Mouse (Mus musculus): ENCODE data around the gene Kctd11. TPM values are rescaled to one million over a fixed set of nuclear protein-coding genes. Genes with fewer than 3 reads are reported as not detected.
"Not testable (repeated sequence)": the region's sequence is repeated elsewhere in the genome, so short reads cannot be mapped to it uniquely, and the experiment has no call there.

The Kctd11 gene
- polyA plus RNA-seq, 1 experiment from 2014 or later = 1.3 TPM

GRCm38 (mm10) chr11:69876867-69877266, 4.3 kb downstream of the Kctd11 start:
- Histone ChIP-seq H3K36me3 (no peaks in the 10 kb centered on the region), H3K27me3 (replicated peaks) (no peaks in the 10 kb centered on the region), H3K27ac (peak overlapping the region; percentile 47; the same call in 1 of the 2 replicates), H3K9me3 (replicated peaks) (no peaks in the 10 kb centered on the region), H3K4me3 (0 out of 2 replicates have a peak overlapping the region, but pooled peaks have one; percentile 10), H3K9ac (no peak overlapping the region), H3K4me1 (peaks cover 74% of the 10 kb centered on the region), H3K4me2 (peak overlapping the region; percentile 48)
- peak; percentile 23 for ATAC-seq
- WGBS (ENCODE audit: insufficient replicate concordance) = 4% methylated on average over 12 of the region's 12 CpGs

GRCm38 (mm10) chr11:69876186-69876585, 5.0 kb downstream of the Kctd11 start:
- no peak for ATAC-seq
- no peak overlapping the region for H3K4me3 ChIP-seq
- H3K9me3 ChIP-seq (replicated peaks) = no peaks in the 10 kb centered on the region
- H3K27ac ChIP-seq = peak overlapping the region; percentile 47
- 31% methylated on average over 7 of the region's 7 CpGs for WGBS (ENCODE audit: insufficient replicate concordance)
- no peaks in the 10 kb centered on the region for H3K27me3 ChIP-seq (replicated peaks)
- peak overlapping the region; percentile 19; the same call in 1 of the 2 replicates for H3K4me2 ChIP-seq
- H3K4me1 ChIP-seq = peaks cover 67% of the 10 kb centered on the region
- H3K9ac ChIP-seq = no peak overlapping the region
- H3K36me3 ChIP-seq = no peaks in the 10 kb centered on the region

- Histone ChIP-seq H3K4me2 (no peak overlapping the region), H3K36me3 (no peaks in the 10 kb centered on the region), H3K27me3 (replicated peaks) (no peaks in the 10 kb centered on the region), H3K9ac (no peak overlapping the region), H3K4me1 (peaks cover 48% of the 10 kb centered on the region), H3K9me3 (replicated peaks) (no peaks in the 10 kb centered on the region), H3K27ac (no peak overlapping the region), H3K4me3 (no peak overlapping the region)
- no peak for ATAC-seq
- 81% methylated on average over 4 of the region's 4 CpGs for WGBS (ENCODE audit: insufficient replicate concordance)
Observed at GRCm38 (mm10) chr11:69872451-69872850, 8.8 kb downstream of the Kctd11 start.

- Histone ChIP-seq H3K4me2 (no peak overlapping the region), H3K9ac (no peak overlapping the region), H3K27me3 (replicated peaks) (no peaks in the 10 kb centered on the region), H3K9me3 (replicated peaks) (no peaks in the 10 kb centered on the region), H3K4me3 (no peak overlapping the region), H3K4me1 (peaks cover 48% of the 10 kb centered on the region), H3K27ac (no peak overlapping the region), H3K36me3 (no peaks in the 10 kb centered on the region)
- WGBS (ENCODE audit: insufficient replicate concordance) = 79% methylated on average over 7 of the region's 7 CpGs
- no peak for ATAC-seq
Observed at GRCm38 (mm10) chr11:69871822-69872221, 9.4 kb downstream of the Kctd11 start.

DNA sequence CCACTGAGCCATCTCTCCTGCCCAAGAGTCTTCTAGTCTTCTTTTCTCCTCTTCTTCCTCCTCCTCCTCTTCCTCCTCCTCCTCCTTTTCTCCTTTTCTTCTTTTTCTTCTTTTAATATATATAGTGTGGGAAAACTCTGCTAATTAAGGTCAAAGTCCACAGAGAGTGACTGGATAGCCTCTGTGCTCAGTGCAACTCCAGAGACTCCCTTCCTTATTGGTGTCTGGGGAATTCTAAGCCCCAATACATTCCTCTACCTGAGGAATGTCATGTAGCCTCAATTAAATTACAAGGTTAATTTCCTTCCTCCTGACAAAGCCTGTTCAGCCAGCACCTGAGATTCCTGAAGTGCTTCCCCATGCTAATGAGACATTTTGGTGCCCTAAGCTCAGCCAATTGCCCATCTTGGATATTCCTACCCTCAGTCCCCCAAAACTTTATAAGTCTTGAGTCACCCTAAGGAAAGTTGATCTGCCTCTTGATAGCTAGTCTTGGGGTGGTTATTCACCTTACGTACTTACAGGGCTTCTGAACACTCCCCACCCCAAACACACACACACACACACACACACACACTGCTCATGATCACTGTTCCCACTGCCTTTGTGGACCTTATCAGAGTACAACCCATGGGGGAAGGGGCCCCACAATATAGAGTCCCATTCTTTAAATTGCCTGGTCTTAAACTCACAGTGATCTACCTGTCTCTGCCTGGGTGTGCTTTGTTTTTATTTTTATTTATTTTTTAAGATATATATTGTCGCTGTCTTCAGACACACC, 10.7 kb downstream of the Kctd11 start:
- Histone ChIP-seq H3K4me3 (no peak overlapping the region), H3K4me1 (peaks cover 40% of the 10 kb centered on the region), H3K27ac (no peak overlapping the region), H3K9ac (no peak overlapping the region), H3K9me3 (replicated peaks) (no peaks in the 10 kb centered on the region), H3K27me3 (replicated peaks) (no peaks in the 10 kb centered on the region), H3K36me3 (no peaks in the 10 kb centered on the region), H3K4me2 (no peak overlapping the region)
- ATAC-seq = 0 out of 2 replicates have a peak, but pooled peaks have one; percentile 6
- 59% methylated on average over 2 of the region's 2 CpGs for WGBS (ENCODE audit: insufficient replicate concordance)

GRCm38 (mm10) chr11:69867335-69867734, 13.9 kb downstream of the Kctd11 start:
- Histone ChIP-seq H3K9ac (no peak overlapping the region; the same call in 1 of the 2 replicates), H3K4me1 (peaks cover 57% of the 10 kb centered on the region), H3K27ac (no peak overlapping the region), H3K4me2 (peak overlapping the region; percentile 19), H3K27me3 (replicated peaks) (no peaks in the 10 kb centered on the region), H3K9me3 (replicated peaks) (no peaks in the 10 kb centered on the region), H3K36me3 (no peaks in the 10 kb centered on the region), H3K4me3 (no peak overlapping the region)
- peak; percentile 50; the same call in 1 of the 2 replicates for ATAC-seq
- WGBS (ENCODE audit: insufficient replicate concordance) = 34% methylated on average over 9 of the region's 9 CpGs

DNA sequence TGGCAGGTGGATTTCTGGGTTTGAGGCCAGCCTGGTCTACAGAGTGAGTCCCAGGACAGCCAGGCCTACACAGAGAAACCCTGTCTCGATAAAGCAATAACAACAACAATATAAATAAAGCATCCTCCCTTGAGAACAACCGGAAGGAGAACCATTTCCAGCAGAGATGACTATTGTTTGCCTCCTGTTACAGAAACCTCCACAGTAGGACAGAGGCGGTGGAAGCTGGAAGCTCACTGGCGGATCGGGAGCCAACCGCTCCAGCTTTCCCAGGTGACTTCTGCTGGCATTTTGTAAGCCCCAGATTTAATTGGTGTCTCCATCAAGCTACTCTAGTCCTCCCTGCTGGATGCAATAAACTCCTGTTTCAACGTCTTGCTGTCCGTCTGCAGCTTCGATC, 15.6 kb downstream of the Kctd11 start:
- Histone ChIP-seq H3K4me2 (no peak overlapping the region), H3K27ac (peak overlapping the region; percentile 84; the same call in 1 of the 2 replicates), H3K9ac (no peak overlapping the region), H3K9me3 (replicated peaks) (no peaks in the 10 kb centered on the region), H3K4me3 (no peak overlapping the region), H3K36me3 (no peaks in the 10 kb centered on the region), H3K27me3 (replicated peaks) (no peaks in the 10 kb centered on the region), H3K4me1 (peaks cover 52% of the 10 kb centered on the region)
- 81% methylated on average over 9 of the region's 9 CpGs for WGBS (ENCODE audit: insufficient replicate concordance)
- no peak for ATAC-seq

GRCm38 (mm10) chr11:69864138-69864860, 16.9 kb downstream of the Kctd11 start:
- H3K4me1 ChIP-seq = peaks cover 45% of the 10 kb centered on the region
- H3K9ac ChIP-seq = peak overlapping the region; percentile 61
- peak; percentile 64 for ATAC-seq
- peak overlapping the region; percentile 61 for H3K4me2 ChIP-seq
- H3K4me3 ChIP-seq = peak overlapping the region; percentile 2; the same call in 1 of the 2 replicates
- 23% methylated on average over 8 of the region's 8 CpGs for WGBS (ENCODE audit: insufficient replicate concordance)
- H3K9me3 ChIP-seq (replicated peaks) = no peaks in the 10 kb centered on the region
- no peaks in the 10 kb centered on the region for H3K36me3 ChIP-seq
- peak overlapping the region; percentile 84 for H3K27ac ChIP-seq
- peaks cover 8% of the 10 kb centered on the region for H3K27me3 ChIP-seq (replicated peaks)

DNA sequence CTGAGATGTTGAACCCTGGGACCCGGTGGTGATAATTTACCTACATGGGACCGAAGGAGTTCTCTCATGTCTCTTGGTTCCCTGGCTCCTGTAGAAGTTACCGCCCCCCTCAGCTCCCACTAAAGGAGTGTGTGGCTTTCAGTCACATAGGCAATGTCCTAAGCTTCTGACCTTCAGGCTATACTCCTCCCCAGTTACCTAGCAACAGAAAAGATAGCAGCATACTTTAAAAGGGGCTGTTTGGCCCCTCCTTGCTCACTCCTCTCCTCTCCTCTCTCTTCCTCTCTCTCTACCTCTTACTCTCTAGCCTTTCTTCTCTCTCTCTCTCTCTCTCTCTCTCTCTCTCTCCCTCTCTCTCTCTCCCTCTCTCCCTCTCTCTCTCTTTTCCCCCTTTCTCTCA, 17.5 kb downstream of the Kctd11 start:
- peaks cover 14% of the 10 kb centered on the region for H3K27me3 ChIP-seq (replicated peaks)
- WGBS (ENCODE audit: insufficient replicate concordance) = 74% methylated on average over 3 of the region's 3 CpGs
- peak overlapping the region; percentile 61 for H3K9ac ChIP-seq
- not testable (repeated sequence) for H3K9me3 ChIP-seq (replicated peaks); H3K36me3 ChIP-seq
- H3K27ac ChIP-seq = peak overlapping the region; percentile 84
- ATAC-seq = peak; percentile 61
- peak overlapping the region; percentile 61 for H3K4me2 ChIP-seq
- H3K4me3 ChIP-seq = peak overlapping the region; percentile 2; the same call in 1 of the 2 replicates
- peaks cover 45% of the 10 kb centered on the region for H3K4me1 ChIP-seq

DNA sequence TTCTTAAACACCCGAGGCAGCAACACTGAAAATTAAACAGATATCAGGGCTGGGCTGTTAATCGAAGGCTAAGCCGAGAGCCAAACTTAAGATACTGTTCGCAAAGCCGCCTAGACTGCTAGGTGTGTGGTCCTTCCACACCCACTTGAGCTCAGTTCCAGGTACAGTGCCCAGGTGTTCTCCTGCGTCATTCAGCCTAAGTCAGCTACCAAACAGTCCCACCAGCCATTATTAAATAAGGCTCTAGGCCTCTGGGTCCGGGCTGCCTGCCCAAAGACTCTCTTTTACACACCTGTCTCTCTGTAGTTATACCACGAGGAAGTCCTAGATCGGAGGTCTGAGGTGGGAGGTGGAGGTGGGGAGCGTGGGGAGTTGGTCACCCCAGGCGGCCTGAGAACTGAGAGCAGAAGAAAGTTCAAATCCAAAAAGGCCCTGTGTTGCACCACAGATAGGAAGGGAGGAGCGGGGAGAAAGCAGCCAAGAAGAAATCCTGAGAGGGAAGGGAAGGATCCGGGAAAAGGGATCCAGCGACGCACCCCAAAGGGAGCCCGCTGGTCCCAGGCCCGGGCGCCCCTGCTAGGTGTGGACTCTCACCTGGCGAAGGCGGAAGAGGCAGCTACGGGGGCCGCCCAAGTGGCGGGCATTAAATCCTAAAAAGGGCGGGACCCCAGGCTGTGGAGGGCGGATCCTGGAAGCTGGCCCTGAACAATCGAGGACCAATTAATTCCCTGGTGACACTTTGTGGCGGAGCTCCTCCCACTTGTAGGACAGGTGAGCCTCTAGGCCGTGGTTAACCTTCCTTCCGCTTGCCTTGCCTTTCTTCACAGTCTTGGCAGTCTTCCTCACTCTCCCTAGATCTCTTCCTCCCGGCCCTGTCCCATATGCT, 22.9 kb downstream of the Kctd11 start, which contains the start of gene Tnk1:
TSS of gene Tnk1 (minus strand) at position 618 of the 886 bp plus-strand sequence.
- no peak within 1 kb of the TSS for H3K9ac ChIP-seq
- H3K27ac ChIP-seq = no peak within 1 kb of the TSS
- no peak within 1 kb of the TSS for H3K4me3 ChIP-seq
- no peak for ATAC-seq
- no peaks in the 10 kb centered on the region for H3K36me3 ChIP-seq
- H3K4me2 ChIP-seq = peak within 1 kb of the TSS; percentile 21; the same call in 1 of the 2 replicates
- no peaks in the 10 kb centered on the region for H3K9me3 ChIP-seq (replicated peaks)
- peaks cover 36% of the 10 kb centered on the region for H3K27me3 ChIP-seq (replicated peaks)
- WGBS (ENCODE audit: insufficient replicate concordance) = 35% methylated on average over 30 of the region's 30 CpGs
- peaks cover 34% of the 10 kb centered on the region for H3K4me1 ChIP-seq

GRCm38 (mm10) chr11:69855347-69855746, 25.9 kb downstream of the Kctd11 start:
- peak overlapping the region; percentile 72 for H3K4me2 ChIP-seq
- H3K4me1 ChIP-seq = peaks cover 59% of the 10 kb centered on the region
- WGBS (ENCODE audit: insufficient replicate concordance) = 23% methylated on average over 16 of the region's 16 CpGs
- peaks cover 29% of the 10 kb centered on the region for H3K36me3 ChIP-seq
- peaks cover 36% of the 10 kb centered on the region for H3K27me3 ChIP-seq (replicated peaks)
- H3K9me3 ChIP-seq (replicated peaks) = no peaks in the 10 kb centered on the region
- peak; percentile 38 for ATAC-seq
- peak overlapping the region; percentile 99 for H3K27ac ChIP-seq
- H3K4me3 ChIP-seq = peak overlapping the region; percentile 16; the same call in 1 of the 2 replicates
- H3K9ac ChIP-seq = peak overlapping the region; percentile 66

Measured in liver, embryonic 12.5 days (tissue).